Mouse (Mus musculus): ENCODE results near the gene Txn1. TPM values are rescaled to one million over a fixed set of nuclear protein-coding genes. Genes with fewer than 3 reads are reported as not detected.
A peak's percentile ranks its signal among the peaks of the same experiment; 100 is the strongest.

The Txn1 gene
- polyA plus RNA-seq (2016; fragmentation: Nextera tagmentation; extraction: Ambion mirVana), result 292 and 314 TPM in 2 replicates

GRCm38 (mm10) chr4:57956029-57956960, at the start of gene Txn1:
Gene Txn1 (minus strand): TSS chr4:57956411.
- H3K27ac ChIP-seq, result peak within 1 kb of the TSS; percentile 89
- WGBS, result under 1% methylated on average over 70 of the region's 71 CpGs
- peak within 1 kb of the TSS; percentile 81 for H3K4me3 ChIP-seq
- ATAC-seq (ENCODE audit: low FRiP score), result peak; percentile 98
- H3K4me2 ChIP-seq (replicated peaks), result peak within 1 kb of the TSS; percentile 72
- H3K9ac ChIP-seq, result peak within 1 kb of the TSS; percentile 85
- peaks cover 24% of the 10 kb centered on the region for H3K4me1 ChIP-seq
- no peaks in the 10 kb centered on the region for H3K27me3 ChIP-seq
- H3K36me3 ChIP-seq, result peaks cover 9% of the 10 kb centered on the region
- H3K9me3 ChIP-seq (replicated peaks), result peaks cover 5% of the 10 kb centered on the region; the same call in 1 of the 2 replicates

- no peaks in the 10 kb centered on the region for H3K4me1 ChIP-seq
- no peaks in the 10 kb centered on the region for H3K27me3 ChIP-seq
- H3K4me2 ChIP-seq (replicated peaks), result no peak overlapping the region
- no peaks in the 10 kb centered on the region for H3K36me3 ChIP-seq
- no peak overlapping the region for H3K9ac ChIP-seq
- H3K9me3 ChIP-seq (replicated peaks), result no peaks in the 10 kb centered on the region
- ATAC-seq (ENCODE audit: low FRiP score), result no peak
- 76% methylated on average over 3 of the region's 3 CpGs for WGBS
- no peak overlapping the region for H3K4me3 ChIP-seq
- H3K27ac ChIP-seq, result no peak overlapping the region
Observed at GRCm38 (mm10) chr4:58003501-58003900, 47.3 kb upstream of the Txn1 start.

- no peaks in the 10 kb centered on the region for H3K27me3 ChIP-seq
- no peak for ATAC-seq (ENCODE audit: low FRiP score)
- H3K27ac ChIP-seq, result no peak overlapping the region
- H3K4me2 ChIP-seq (replicated peaks), result no peak overlapping the region
- 75% methylated on average over 1 of the region's 1 CpGs for WGBS
- H3K36me3 ChIP-seq, result no peaks in the 10 kb centered on the region
- H3K9ac ChIP-seq, result no peak overlapping the region
- no peaks in the 10 kb centered on the region for H3K4me1 ChIP-seq
- no peak overlapping the region for H3K4me3 ChIP-seq
- H3K9me3 ChIP-seq (replicated peaks), result no peaks in the 10 kb centered on the region
Observed at GRCm38 (mm10) chr4:57991425-57991824, 35.2 kb upstream of the Txn1 start.

- ATAC-seq (ENCODE audit: low FRiP score), result no peak
Observed at GRCm38 (mm10) chr4:57974400-57975117, 18.3 kb upstream of the Txn1 start.

GRCm38 (mm10) chr4:57973592-57974268, 17.5 kb upstream of the Txn1 start:
- ATAC-seq (ENCODE audit: low FRiP score), result no peak
- Histone ChIP-seq H3K27ac (no peak overlapping the region), H3K36me3 (no peaks in the 10 kb centered on the region), H3K27me3 (no peaks in the 10 kb centered on the region), H3K9ac (no peak overlapping the region), H3K9me3 (replicated peaks) (no peaks in the 10 kb centered on the region), H3K4me2 (replicated peaks) (no peak overlapping the region), H3K4me1 (no peaks in the 10 kb centered on the region), H3K4me3 (no peak overlapping the region)
- WGBS, result 79% methylated on average over 6 of the region's 6 CpGs

More at GRCm38 (mm10) chr4:57974400-57975117, 18.3 kb upstream of the Txn1 start:
- no peak overlapping the region for H3K27ac ChIP-seq
- H3K4me2 ChIP-seq (replicated peaks), result no peak overlapping the region
- H3K36me3 ChIP-seq, result no peaks in the 10 kb centered on the region
- H3K9ac ChIP-seq, result no peak overlapping the region
- no peaks in the 10 kb centered on the region for H3K27me3 ChIP-seq
- 88% methylated on average over 6 of the region's 6 CpGs for WGBS
- H3K4me3 ChIP-seq, result no peak overlapping the region
- no peaks in the 10 kb centered on the region; the same call in 1 of the 2 replicates for H3K9me3 ChIP-seq (replicated peaks)
- no peaks in the 10 kb centered on the region for H3K4me1 ChIP-seq

- Histone ChIP-seq H3K27ac (no peak overlapping the region), H3K36me3 (no peaks in the 10 kb centered on the region), H3K9ac (no peak overlapping the region), H3K4me1 (no peaks in the 10 kb centered on the region), H3K27me3 (no peaks in the 10 kb centered on the region), H3K9me3 (replicated peaks) (no peaks in the 10 kb centered on the region), H3K4me2 (replicated peaks) (no peak overlapping the region), H3K4me3 (no peak overlapping the region)
- ATAC-seq (ENCODE audit: low FRiP score), result no peak
Observed at GRCm38 (mm10) chr4:57970285-57970684, 14.1 kb upstream of the Txn1 start.

GRCm38 (mm10) chr4:57967195-57967594, 11.0 kb upstream of the Txn1 start:
- Histone ChIP-seq H3K36me3 (no peaks in the 10 kb centered on the region), H3K27me3 (no peaks in the 10 kb centered on the region), H3K9me3 (replicated peaks) (no peaks in the 10 kb centered on the region), H3K4me1 (no peaks in the 10 kb centered on the region), H3K9ac (no peak overlapping the region), H3K4me2 (replicated peaks) (no peak overlapping the region), H3K27ac (no peak overlapping the region), H3K4me3 (no peak overlapping the region)
- no peak for ATAC-seq (ENCODE audit: low FRiP score)
- 75% methylated on average over 3 of the region's 3 CpGs for WGBS

- H3K4me1 ChIP-seq, result no peaks in the 10 kb centered on the region
- H3K9ac ChIP-seq, result no peak overlapping the region
- H3K9me3 ChIP-seq (replicated peaks), result no peaks in the 10 kb centered on the region
- H3K4me3 ChIP-seq, result no peak overlapping the region
- H3K27ac ChIP-seq, result no peak overlapping the region
- no peak for ATAC-seq (ENCODE audit: low FRiP score)
- H3K36me3 ChIP-seq, result no peaks in the 10 kb centered on the region
- H3K27me3 ChIP-seq, result no peaks in the 10 kb centered on the region
- no peak overlapping the region for H3K4me2 ChIP-seq (replicated peaks)
- 93% methylated on average over 4 of the region's 4 CpGs for WGBS
Observed at GRCm38 (mm10) chr4:57965516-57965915, 9.3 kb upstream of the Txn1 start.

- no peak overlapping the region for H3K4me2 ChIP-seq (replicated peaks)
- no peaks in the 10 kb centered on the region for H3K36me3 ChIP-seq
- H3K4me1 ChIP-seq, result no peaks in the 10 kb centered on the region
- no peak overlapping the region for H3K9ac ChIP-seq
- WGBS, result 40% methylated on average over 1 of the region's 1 CpGs
- no peak overlapping the region for H3K4me3 ChIP-seq
- ATAC-seq (ENCODE audit: low FRiP score), result no peak
- no peaks in the 10 kb centered on the region for H3K27me3 ChIP-seq
- H3K27ac ChIP-seq, result no peak overlapping the region
- no peaks in the 10 kb centered on the region for H3K9me3 ChIP-seq (replicated peaks)
Observed at GRCm38 (mm10) chr4:57964143-57964542, 7.9 kb upstream of the Txn1 start.

- Histone ChIP-seq H3K27me3 (no peaks in the 10 kb centered on the region), H3K9me3 (replicated peaks) (no peaks in the 10 kb centered on the region), H3K36me3 (no peaks in the 10 kb centered on the region), H3K9ac (no peak overlapping the region), H3K4me3 (no peak overlapping the region), H3K4me2 (replicated peaks) (no peak overlapping the region), H3K4me1 (peaks cover 19% of the 10 kb centered on the region), H3K27ac (no peak overlapping the region)
- ATAC-seq (ENCODE audit: low FRiP score), result no peak
- 88% methylated on average over 8 of the region's 8 CpGs for WGBS
Observed at GRCm38 (mm10) chr4:57959056-57959455, 2.8 kb upstream of the Txn1 start.

- no peak overlapping the region for H3K4me2 ChIP-seq (replicated peaks)
- no peak overlapping the region for H3K4me3 ChIP-seq
- no peaks in the 10 kb centered on the region for H3K9me3 ChIP-seq (replicated peaks)
- no peak overlapping the region for H3K9ac ChIP-seq
- WGBS, result 69% methylated on average over 9 of the region's 9 CpGs
- no peak for ATAC-seq (ENCODE audit: low FRiP score)
- no peaks in the 10 kb centered on the region for H3K27me3 ChIP-seq
- no peak overlapping the region for H3K27ac ChIP-seq
- H3K36me3 ChIP-seq, result no peaks in the 10 kb centered on the region
- peaks cover 24% of the 10 kb centered on the region for H3K4me1 ChIP-seq
Observed at GRCm38 (mm10) chr4:57958098-57958497, 1.9 kb upstream of the Txn1 start.
